Mouse (Mus musculus) lung, adult 10 weeks (tissue): ENCODE data around the gene Zfp688. TPM values are rescaled to one million over a fixed set of nuclear protein-coding genes. Genes with fewer than 3 reads are reported as not detected.

Experiments
- polyA plus RNA-seq: library from polyadenylated mRNA; stranded (reverse); fragments of 350-450 nt; fragmentation: Illumina TruSeq; extraction: RNeasy Lipid Tissue Mini Kit (QIAGEN cat#74804); gene quantifications from one replicate; pipeline ENCODE4 v1.2.3, GENCODE M21; 2014; ENCODE audit warnings: low read depth, low replicate concordance; ENCODE audit not compliant: insufficient read depth

Zfp688 gene
- 11.8 TPM for polyA plus RNA-seq

DNA sequence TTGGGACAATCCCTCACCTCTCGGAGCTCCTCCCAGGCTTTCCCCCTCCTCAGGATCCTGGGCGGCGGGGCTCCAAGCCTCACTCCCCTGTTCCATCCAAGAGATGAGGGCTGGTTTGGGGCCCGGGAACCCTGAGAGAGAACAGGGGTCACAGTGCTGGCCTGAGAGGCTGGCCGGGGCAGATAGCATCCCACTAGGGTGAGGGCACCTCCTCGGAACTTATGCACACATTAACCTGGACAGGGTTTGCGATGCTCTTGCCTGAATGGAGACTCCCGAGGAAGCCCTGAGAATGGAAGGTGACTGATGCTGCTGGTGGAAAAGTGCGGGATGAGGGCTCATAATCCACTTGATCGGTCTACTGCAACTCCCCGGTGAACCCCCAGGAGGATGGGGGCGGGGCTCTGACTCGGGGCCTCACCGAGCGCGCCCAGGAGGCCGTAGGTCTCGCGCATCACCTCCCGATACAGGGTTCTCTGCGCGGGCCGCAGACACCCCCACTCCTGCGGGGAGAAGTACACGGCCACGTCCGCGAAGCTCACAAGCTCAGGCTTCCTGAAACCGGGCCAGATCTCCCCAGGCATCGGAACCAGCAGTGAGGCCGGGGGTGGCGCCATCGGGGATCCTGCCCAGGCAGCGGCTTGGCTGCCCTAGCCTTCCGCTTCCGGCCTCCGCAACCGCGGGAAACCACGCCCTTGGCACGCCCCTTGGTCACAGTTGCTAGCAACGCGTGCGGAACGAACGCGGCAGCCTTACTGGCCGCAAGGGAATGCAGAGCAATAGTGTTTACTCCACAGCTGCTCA lies at the start of gene Zfp688:
Zfp688 (minus strand) TSS at position 681 of the 804 bp plus-strand sequence.

GRCm38 (mm10) chr7:127459311-127459710 lies 37.4 kb upstream of the Zfp688 start, which contains the start of gene Prr14:
Gene Prr14, plus strand, starts transcription at chr7:127459611.

GRCm38 (mm10) chr7:127448521-127449300 lies 26.8 kb upstream of the Zfp688 start, which contains the start of gene Zfp689:
Gene Zfp689, minus strand, starts transcription at chr7:127449158.

GRCm38 (mm10) chr7:127406002-127406987 lies 15.6 kb downstream of the Zfp688 start, which contains the start of gene Zfp764:
Gene Zfp764, minus strand, starts transcription at chr7:127406822.

GRCm38 (mm10) chr7:127393157-127393943 lies 28.5 kb downstream of the Zfp688 start, which contains the start of gene E430018J23Rik:
Gene E430018J23Rik, minus strand, starts transcription at chr7:127393629.

GRCm38 (mm10) chr7:127386641-127387392 lies 35.1 kb downstream of the Zfp688 start, which contains the start of gene 9130019O22Rik:
Gene 9130019O22Rik, minus strand, starts transcription at chr7:127387166.

GRCm38 (mm10) chr7:127375271-127376245 lies 46.3 kb downstream of the Zfp688 start, which contains the start of gene Zfp747:
Gene Zfp747, minus strand, starts transcription at chr7:127376050.

Other genes starting within 250 kb of the Zfp688 start
- 33.6 TPM for gene Cd2bp2, start 226.0 kb downstream of the Zfp688 start, polyA plus RNA-seq
- 16.9 TPM for gene Tbc1d10b, start 213.6 kb downstream of the Zfp688 start, polyA plus RNA-seq
- 4.2 TPM for gene Mylpf, start 213.2 kb downstream of the Zfp688 start, polyA plus RNA-seq
- gene Zfp553, start 189.0 kb downstream of the Zfp688 start, polyA plus RNA-seq = 5.6 TPM
- 23.5 TPM for gene Sept1, start 188.9 kb downstream of the Zfp688 start, polyA plus RNA-seq
- 10.4 TPM for gene Zfp771, start 177.8 kb downstream of the Zfp688 start, polyA plus RNA-seq
- gene Dctpp1, start 161.4 kb downstream of the Zfp688 start, polyA plus RNA-seq = 29.4 TPM
- 23.5 TPM for gene Sephs2, start 148.0 kb downstream of the Zfp688 start, polyA plus RNA-seq
- 12.3 TPM for gene Itgal, start 125.8 kb downstream of the Zfp688 start, polyA plus RNA-seq
- gene Zfp768, start 76.5 kb downstream of the Zfp688 start, polyA plus RNA-seq = 12.4 TPM
- gene Zfp747, start 46.0 kb downstream of the Zfp688 start, polyA plus RNA-seq = 6.3 TPM
- 2.7 TPM for gene 9130019O22Rik, start 34.9 kb downstream of the Zfp688 start, polyA plus RNA-seq
- gene E430018J23Rik, start 28.4 kb downstream of the Zfp688 start, polyA plus RNA-seq = 3.5 TPM
- gene Zfp764, start 15.2 kb downstream of the Zfp688 start, polyA plus RNA-seq = 7.3 TPM
- gene Zfp689, start 27.1 kb upstream of the Zfp688 start, polyA plus RNA-seq = 1.7 TPM
- 32.8 TPM for gene Prr14, start 37.5 kb upstream of the Zfp688 start, polyA plus RNA-seq
- gene Fbrs, start 57.1 kb upstream of the Zfp688 start, polyA plus RNA-seq = 24.3 TPM
- gene Srcap, start 89.9 kb upstream of the Zfp688 start, polyA plus RNA-seq = 1.8 TPM
- 11.9 TPM for gene Gm42715, start 97.5 kb upstream of the Zfp688 start, polyA plus RNA-seq
- not detected for gene Tmem265, start 139.3 kb upstream of the Zfp688 start, polyA plus RNA-seq
- gene Phkg2, start 151.3 kb upstream of the Zfp688 start, polyA plus RNA-seq = 29.0 TPM
- 20.2 TPM for gene Ccdc189, start 166.5 kb upstream of the Zfp688 start, polyA plus RNA-seq
- gene Rnf40, start 166.7 kb upstream of the Zfp688 start, polyA plus RNA-seq = 24.5 TPM
- gene Zfp629, start 193.7 kb upstream of the Zfp688 start, polyA plus RNA-seq = 5.9 TPM